Mouse (Mus musculus) thymus, adult 2 months (tissue): ENCODE results near the gene Spic.

ENCODE experiments used
- CTCF ChIP-seq: fragments of 200-500 bp; IDR thresholded peaks from 2 replicates; pipeline ENCODE4 v1.5.1; 2012; ENCODE audit warnings: mild to moderate bottlenecking, control low read depth, low read length, moderate library complexity, borderline replicate concordance; ENCODE audit not compliant: control insufficient read depth, poor library complexity, insufficient read depth; ENCODE audit errors: extremely low read depth
- POLR2A ChIP-seq: fragments of 200-500 bp; IDR thresholded peaks from 2 replicates; pipeline ENCODE4 v1.6.1; 2012; ENCODE audit warnings: mild to moderate bottlenecking, low read length, control low read depth, moderate library complexity; ENCODE audit not compliant: control insufficient read depth, poor library complexity, insufficient read depth; ENCODE audit errors: extremely low read depth

DNA sequence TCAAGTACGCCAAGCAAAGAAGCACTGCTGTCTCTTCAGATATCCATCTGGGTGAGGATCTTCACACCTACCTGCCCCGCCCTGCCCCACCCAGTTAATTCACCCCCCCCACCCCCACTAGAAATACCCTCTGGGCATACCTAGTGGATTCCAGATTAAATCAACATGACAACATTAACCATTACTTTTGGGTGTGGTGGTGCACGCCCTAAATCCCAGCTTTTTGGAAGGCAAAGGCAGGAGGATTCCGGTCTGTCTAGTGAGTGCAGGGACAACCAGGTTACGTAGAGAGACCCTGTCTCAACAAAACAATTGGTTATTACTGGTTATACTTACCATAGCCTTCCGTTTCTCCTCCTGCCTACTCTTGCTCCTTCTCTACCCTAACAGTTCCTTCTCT lies 12.7 kb downstream of the Spic start:
- no peak for TF ChIP-seq CTCF
- TF ChIP-seq POLR2A: no peak
